Mouse (Mus musculus) heart, adult 8-10 months (tissue): Measurements from ENCODE around the gene Nit2. TPM values are rescaled to one million over a fixed set of nuclear protein-coding genes. Genes with fewer than 3 reads are reported as not detected.
"Not testable (repeated sequence)": the region's sequence is repeated elsewhere in the genome, so short reads cannot be mapped to it uniquely, and the experiment has no call there.

Experiments
- DNase-seq: peaks from one replicate; pipeline ENCODE4 v3.0.0; 2022; ENCODE audit warnings: low spot score
- total RNA-seq, 4 experiments: library from RNA; stranded (reverse); gene quantifications; 2 replicates each; pipeline ENCODE4 v1.2.4; 2022

The Nit2 gene
- 10 to 100 TPM; 25.8 to 33.3 (median 29.9) TPM for total RNA-seq

DNA sequence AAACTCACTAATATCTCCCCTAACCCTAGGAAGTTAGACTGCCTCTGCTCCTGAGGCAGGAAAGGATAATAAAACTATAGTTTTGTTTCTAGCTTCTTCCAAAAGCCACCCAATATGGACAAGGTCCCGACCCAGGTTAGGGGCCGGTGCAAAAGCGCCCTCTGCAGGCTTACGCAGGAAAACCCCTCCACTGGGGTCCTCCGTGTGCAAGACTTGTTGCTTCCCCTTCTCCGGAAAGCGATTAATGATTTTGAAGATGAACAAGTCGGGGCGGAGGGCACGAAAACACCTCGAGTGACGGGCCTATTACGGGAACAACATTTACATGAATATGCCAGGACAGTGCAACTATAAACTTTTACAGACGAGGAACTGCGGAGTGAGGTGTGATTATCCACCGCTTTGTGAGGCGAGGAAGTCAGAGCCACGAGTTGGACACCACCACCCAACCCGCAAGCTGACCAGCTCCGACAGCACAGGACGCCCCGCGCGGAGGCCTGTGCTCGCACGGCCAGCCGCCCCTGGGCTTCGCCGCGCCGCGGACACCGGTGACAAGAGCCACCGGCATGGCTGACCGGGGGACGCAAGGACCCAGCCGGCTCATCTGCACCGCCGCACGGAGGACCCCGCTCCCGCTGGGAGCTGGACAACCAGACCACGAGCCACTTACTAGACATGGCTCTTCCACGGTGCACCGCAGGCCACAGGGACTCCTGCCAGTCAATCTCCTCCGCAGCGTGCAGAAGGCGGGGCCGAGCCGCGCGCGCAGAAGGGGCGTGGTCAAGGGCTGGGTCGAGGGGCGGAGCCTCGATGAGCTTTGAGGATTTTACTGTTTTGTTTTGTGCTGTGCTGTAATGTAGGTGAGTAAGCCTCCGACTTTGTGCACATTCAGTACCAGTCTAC, at the start of gene Nit2:
Nit2 (minus strand) TSS at position 731 of the 903 bp plus-strand sequence.
- DNase-seq = peak; percentile 95

DNA sequence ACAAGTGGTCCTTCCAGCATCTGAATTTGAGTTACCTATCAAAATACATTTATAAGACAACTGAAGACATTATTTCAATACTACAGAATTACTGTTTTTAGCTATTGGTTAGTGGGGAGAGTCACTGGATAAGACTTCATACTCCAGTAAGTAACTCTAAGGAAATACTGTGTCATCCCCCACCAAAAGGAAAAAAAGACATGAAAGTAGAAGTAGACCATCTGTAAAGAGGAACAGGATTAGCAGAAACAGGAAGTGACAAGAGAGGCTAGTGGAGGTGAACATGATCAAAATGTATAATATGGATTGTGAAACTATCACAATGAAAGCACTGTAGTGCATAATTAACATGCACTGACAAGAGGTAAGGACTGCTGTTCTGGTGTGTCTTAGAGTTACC, 48.8 kb upstream of the Nit2 start:
- peak; percentile 24 for DNase-seq

DNA sequence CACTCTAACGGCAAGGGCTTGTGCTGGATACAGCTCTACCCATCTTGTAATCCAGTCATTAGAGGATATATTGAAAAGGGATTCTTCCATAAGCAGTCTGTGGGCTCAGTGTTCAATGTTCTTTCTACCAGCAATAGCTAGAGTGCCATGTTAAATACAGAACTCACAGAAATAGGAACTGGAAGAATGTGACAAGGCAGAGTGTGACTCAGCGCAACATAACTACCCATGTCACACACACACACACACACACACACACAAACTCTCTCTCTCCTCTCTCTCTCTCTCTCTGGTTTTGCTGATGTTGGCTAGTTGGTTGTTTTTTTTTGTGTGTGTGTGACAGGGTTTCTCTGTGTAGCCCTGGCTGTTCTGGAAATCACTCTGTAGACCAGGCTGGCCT, 43.9 kb upstream of the Nit2 start:
- DNase-seq = no peak

DNA sequence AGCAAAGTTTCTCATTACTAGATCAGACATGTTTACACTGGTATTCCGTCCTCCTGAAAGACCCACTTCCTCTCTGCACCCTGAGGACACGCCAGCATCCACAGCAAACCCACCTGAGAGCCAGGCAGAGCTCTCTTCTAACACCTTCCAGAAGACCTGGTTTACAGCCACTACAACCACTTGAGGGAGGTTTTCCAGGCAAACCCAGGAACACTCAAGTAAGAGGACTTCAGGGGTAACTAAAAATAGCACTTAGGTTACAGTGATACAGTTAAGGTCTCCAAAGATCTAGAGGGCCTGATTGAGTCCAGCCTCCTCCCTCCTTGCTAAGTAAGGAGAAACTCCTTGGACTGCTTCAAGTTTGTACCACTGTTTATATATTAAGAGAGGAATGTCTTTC, 41.2 kb upstream of the Nit2 start:
- no peak for DNase-seq

GRCm38 (mm10) chr16:57197281-57197680, 30.1 kb upstream of the Nit2 start:
- no peak for DNase-seq

GRCm38 (mm10) chr16:57196590-57196989, 29.4 kb upstream of the Nit2 start:
- DNase-seq = no peak

GRCm38 (mm10) chr16:57191214-57191613, 24.1 kb upstream of the Nit2 start:
- no peak for DNase-seq

GRCm38 (mm10) chr16:57190390-57190789, 23.2 kb upstream of the Nit2 start:
- DNase-seq = no peak

GRCm38 (mm10) chr16:57189493-57189892, 22.4 kb upstream of the Nit2 start:
- DNase-seq = peak; percentile 37

DNA sequence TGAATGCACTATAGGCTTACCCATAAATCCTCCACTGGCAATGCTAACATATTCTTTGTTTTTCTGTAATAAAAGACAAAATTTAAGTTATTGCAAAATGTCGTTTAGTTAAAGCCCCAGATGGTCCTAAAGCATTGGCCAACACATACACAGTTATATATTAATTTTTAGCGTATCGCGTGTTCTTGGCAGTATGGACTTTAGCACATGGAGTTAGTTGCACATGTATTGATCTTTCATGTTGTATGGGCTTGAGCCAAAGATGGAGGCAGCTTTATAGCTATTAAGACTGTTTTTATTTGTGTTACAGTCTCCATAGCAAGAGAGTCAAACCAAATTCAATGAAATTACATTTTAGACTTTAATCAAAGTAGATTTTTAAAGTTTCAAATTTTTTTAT, 19.5 kb upstream of the Nit2 start:
- no peak for DNase-seq

DNA sequence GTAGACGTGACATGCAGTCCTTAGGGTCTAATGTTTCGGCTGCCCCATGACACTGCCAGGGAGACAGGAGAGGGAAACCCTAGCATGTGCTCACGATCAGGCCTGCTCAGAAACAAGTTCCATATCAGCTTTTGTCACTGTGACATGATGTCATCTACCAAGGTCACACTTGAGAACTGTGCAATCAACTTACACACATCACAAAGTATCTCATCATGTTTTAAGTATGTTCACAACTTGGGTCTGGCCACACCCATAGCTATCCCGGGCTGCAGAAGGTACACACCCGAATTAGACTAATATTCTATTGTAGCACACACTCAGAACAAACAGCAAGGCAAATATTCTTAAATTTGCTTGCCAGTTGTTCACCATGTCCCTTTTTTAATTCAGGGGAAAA, 14.9 kb upstream of the Nit2 start:
- DNase-seq = no peak

- peak; percentile 50 for DNase-seq
Observed at GRCm38 (mm10) chr16:57181180-57181579, 14.0 kb upstream of the Nit2 start.

DNA sequence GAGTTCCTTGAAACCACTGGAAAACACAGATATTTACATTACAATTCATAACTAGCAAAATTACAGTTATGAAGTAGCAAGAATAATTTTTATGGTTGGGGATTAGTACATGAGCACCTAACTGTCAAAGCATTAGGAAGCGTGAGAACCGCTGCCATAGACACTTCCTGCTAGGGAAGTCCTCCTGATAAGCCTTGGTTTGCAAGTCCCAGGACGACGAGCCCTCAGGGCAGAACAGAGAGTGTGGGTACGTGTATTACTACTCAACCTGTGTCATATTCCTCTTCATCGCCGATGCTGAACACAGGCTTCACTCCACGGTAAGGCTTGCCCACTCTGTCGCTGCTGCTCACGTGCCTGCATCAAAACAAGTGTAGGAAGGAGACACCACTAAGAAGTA, 10.5 kb upstream of the Nit2 start:
- DNase-seq = no peak

DNA sequence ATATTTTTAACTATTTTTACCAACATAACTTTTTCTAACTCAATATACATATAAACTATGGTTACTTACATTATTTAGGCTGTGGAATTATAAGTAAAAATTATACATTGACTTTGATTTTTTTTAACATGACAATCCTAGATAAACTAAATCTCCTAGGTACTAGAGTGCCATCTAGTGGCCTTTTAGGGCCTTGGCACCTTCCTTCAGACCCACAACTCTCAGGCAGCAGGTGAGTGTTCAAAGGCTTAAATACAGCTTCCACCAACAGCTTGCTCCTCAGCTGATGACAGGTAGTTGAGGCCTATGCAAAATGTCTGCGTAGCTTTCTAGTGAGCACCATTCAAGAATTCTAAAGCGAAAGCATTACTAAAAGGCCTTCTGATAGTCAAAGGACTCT, 10.1 kb upstream of the Nit2 start:
- DNase-seq = peak; percentile 48

GRCm38 (mm10) chr16:57176276-57176675, 9.1 kb upstream of the Nit2 start:
- no peak for DNase-seq

DNA sequence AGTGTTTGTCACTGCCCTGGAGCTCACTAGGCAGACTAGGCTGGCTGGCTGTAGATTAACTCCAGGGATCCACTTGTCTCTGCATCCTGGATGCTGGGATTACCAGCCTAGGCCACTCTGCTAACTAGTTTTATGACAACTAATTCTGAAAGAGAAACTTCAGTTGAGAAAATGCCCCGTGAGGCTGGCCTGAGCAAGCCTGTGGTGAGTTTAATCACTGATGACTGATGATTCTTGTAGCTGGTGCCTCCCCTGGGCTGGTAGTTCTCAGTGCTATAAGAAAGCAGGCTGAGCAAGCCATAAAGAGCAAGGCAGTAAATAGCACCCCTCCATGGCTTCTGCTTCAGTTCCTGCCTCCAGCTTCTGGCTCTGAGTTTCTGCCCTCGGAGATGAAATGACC, 8.6 kb upstream of the Nit2 start:
- no peak for DNase-seq

DNA sequence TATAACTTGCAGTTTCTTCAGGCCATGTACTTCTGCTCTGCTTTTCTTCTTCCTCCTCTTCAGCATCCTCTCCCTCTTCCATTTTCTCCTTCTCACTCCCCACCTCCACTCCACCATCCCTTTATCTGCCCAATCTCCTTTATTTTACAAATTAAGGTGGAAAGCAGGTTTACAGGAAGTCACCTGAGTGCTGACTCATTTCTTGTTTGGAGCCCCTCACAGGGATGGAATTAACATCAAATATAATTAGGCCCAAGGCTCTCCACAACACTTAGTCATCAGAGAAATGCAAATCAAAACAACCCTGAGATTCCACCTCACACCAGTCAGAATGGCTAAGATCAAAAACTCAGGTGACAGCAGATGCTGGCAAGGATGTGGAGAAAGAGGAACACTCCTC, 7.3 kb upstream of the Nit2 start:
- DNase-seq = not testable (repeated sequence)

GRCm38 (mm10) chr16:57171570-57171969, 4.4 kb upstream of the Nit2 start:
- DNase-seq = no peak

GRCm38 (mm10) chr16:57171161-57171560, 4.0 kb upstream of the Nit2 start:
- no peak for DNase-seq

DNA sequence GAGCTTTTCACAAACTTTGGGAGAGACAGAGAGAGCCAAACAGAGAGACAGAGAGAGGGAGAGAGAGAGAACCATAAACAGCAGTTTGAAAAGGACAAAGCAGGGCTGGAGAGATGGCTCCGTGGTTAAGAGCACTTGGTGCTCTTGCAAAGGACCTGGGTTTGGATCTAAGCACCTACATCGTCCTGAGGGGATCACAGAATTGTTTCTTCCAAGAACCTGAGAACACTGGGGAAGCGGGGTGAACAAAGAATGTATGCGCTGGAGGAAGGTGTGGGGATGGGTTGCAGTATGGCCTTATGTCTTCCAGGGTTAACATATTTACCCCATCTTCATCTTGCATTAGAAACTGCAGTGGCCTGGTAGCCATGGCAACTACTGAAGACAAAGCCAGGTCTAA, 1.1 kb upstream of the Nit2 start:
- DNase-seq = no peak

- no peak for DNase-seq
Observed at GRCm38 (mm10) chr16:57167514-57167912, 372 bp upstream of the Nit2 start.

- DNase-seq = no peak
Observed at GRCm38 (mm10) chr16:57166086-57166485, 1.1 kb downstream of the Nit2 start.

GRCm38 (mm10) chr16:57165157-57165556, 2.0 kb downstream of the Nit2 start:
- no peak for DNase-seq

- no peak for DNase-seq
Observed at GRCm38 (mm10) chr16:57163694-57164093, 3.4 kb downstream of the Nit2 start.
